Mouse (Mus musculus): ENCODE data around the gene Ptn.

DNA sequence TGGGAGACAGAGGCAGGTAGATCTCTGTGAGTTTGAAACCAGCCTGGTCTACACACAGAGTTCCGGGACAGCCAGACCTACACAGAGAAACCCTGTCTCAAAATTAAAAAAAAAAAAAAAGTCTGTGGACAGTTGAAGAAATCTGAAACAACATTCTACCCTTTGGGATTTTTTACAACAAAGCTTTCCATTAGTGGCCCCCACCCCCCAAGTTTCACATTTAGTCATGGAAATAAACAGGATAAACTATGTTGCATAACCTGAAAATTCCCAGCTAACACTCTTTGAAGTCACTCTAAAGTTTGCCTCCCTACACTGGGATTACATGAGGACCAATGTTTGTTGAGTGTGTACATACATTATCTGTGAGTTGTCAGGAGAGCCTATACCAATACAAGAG lies 28.7 kb upstream of the Ptn start:
- TF ChIP-seq POLR2A (IDR thresholded peaks at IDR 0.05; ENCODE audit: borderline replicate concordance, extremely low read depth, insufficient read depth, insufficient read length, poor library complexity, severe bottlenecking) (no peak), CTCF (IDR thresholded peaks at IDR 0.05; ENCODE audit: borderline replicate concordance, extremely low read depth, insufficient read depth, insufficient read length) (no peak)

Measured in brain, embryonic 14.5 days (tissue).